Mouse (Mus musculus) R1 (cell line): ENCODE results near the gene Msmb.
"Not testable (repeated sequence)": the region's sequence is repeated elsewhere in the genome, so short reads cannot be mapped to it uniquely, and the experiment has no call there.

Experiments used
- DNase-seq: peaks from one replicate; pipeline ENCODE4 v3.0.0-alpha.2; 2018; ENCODE audit warnings: low read depth, low spot score

Gene Msmb

DNA sequence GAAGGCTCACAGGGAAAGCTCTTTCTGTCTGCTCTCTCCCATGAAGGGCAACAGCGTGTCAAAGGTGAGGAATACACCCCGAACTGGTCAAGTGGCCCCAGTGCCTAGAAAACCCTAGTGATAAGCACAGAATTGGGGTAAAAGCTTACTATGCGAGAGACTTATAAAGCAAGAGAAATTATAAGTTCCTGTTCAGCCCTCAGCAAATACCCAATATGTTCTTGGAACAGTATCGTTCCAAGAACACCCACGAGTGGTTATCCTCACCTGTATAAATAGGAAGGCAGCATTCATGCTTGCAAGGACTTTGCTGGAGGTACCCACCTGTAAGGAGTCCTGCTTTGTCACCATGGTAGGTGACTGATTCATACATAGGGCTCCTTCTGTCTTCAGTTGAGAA is at the start of gene Msmb:
TSS of gene Msmb (plus strand) at position 301 of the 400 bp plus-strand sequence.
- DNase-seq: no peak

DNA sequence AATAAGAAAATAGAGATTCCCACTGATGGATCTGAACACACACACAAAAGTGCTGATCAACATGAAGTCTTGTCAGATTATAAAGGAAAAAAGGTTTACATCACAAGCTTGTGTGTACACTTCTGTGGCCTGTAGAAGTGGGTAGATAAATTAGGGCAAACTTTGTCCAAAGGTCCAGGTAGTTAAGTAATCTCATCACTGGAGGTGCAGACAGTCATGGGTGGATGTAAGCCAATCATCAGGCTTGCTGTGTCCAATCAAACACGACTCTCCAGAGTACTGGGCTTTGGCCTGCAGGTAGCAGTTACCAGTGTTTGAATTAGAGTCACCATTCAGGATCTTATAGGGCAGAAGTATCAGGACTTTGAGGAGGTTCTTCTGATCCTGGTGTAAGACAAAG is 48.8 kb upstream of the Msmb start:
- DNase-seq: no peak

DNA sequence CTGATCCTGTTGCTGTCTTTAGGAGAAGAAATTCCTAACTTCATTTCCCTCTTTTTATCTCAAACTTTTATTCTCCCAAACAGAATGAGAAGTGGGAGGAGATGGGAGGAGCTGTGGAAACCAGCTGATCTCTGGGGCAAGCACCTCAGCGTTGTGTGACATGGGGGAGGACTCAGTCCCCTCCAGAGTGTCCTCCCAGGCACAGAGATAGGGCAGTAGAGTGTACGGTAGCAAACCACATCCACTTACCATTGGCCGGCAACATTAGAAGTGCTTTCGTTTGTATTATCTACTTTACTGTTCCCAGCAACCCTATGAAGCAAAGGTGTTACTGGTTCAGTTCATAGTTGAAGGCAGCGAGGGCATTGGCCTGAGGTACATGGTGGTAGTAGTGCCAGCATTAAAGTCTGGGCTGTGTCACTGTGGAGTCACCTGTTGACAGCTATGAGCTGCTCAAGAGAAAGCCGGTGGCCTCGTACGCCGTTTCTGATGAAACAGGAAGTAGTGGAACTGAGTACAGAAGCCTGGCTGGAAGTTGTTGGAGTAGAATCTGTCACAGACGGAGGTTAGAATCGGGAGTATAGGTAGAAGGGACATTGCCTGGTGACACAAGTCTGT is 48.2 kb upstream of the Msmb start:
- no peak for DNase-seq

- no peak for DNase-seq
Measured at GRCm38 (mm10) chr14:32095646-32096045, 46.2 kb upstream of the Msmb start.

GRCm38 (mm10) chr14:32096740-32097139 is 45.1 kb upstream of the Msmb start:
- DNase-seq: no peak

DNA sequence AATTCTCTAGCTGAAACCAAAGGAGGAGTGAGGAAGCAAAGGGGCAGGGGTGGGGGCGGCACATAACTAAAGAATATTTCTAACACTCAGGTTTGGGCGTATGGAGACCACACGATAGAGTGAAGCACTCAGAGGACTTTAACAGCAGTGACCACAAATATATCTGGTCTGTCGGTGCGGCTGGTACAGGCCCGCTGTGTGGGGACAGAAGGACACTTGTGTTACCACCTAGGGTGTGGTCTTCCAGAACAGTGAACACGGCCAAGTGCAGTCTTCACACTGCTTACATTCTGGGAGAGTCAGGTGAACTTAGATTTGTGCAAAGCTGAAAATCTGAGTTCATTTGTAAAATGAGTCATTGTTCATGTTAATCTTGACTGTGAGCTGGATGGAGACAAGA is 44.1 kb upstream of the Msmb start:
- DNase-seq: no peak

DNA sequence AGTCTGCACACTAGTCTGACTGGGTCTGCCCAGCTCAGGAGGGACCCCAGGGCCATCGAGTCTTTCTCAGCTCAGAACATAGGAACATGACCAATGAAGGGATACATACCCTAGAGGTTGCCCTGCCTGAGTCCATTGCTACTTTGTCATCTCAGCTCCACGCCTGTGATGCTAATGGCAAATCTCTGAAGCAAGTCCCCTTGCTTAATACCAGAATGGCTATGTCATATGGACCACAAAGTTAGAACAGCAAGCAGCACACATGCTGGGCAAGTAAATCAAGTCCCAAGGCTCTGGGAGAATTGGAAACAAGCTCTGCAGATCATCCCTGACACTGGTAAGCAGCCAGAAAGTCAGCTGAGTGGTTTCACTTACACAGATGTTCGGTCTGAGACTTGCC is 42.9 kb upstream of the Msmb start:
- no peak for DNase-seq

DNA sequence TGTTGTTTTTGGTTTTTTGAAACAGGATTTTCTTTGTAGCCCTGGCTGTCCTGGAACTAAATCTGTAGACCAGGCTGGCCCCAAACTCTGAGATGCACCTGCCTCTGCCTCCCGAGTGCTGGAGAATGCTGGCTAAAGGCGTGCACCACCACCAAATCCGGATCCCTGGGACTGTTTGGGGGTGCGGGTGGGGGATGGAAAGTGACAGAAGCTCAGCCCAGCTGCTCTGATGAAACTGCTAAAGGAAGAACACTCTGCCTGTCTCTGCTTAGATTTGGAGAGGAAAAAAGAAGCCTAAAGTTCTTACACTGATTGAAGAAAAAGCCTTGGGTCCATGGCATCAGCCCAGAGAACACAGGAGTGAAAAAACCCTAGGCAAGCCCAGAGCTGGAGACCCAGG is 38.3 kb upstream of the Msmb start:
- no peak for DNase-seq

- peak; percentile 41 for DNase-seq
Measured at GRCm38 (mm10) chr14:32105663-32106062, 36.2 kb upstream of the Msmb start.

GRCm38 (mm10) chr14:32106911-32107310 is 34.9 kb upstream of the Msmb start:
- DNase-seq: peak; percentile 71

- not testable (repeated sequence) for DNase-seq
Measured at GRCm38 (mm10) chr14:32112124-32112523, 29.7 kb upstream of the Msmb start.

- DNase-seq: no peak
Measured at GRCm38 (mm10) chr14:32120940-32121919, 20.6 kb upstream of the Msmb start.

GRCm38 (mm10) chr14:32121920-32122315 is 19.9 kb upstream of the Msmb start:
- peak; percentile 86 for DNase-seq

- peak; percentile 98 for DNase-seq
Measured at GRCm38 (mm10) chr14:32124261-32124660, 17.6 kb upstream of the Msmb start.

DNA sequence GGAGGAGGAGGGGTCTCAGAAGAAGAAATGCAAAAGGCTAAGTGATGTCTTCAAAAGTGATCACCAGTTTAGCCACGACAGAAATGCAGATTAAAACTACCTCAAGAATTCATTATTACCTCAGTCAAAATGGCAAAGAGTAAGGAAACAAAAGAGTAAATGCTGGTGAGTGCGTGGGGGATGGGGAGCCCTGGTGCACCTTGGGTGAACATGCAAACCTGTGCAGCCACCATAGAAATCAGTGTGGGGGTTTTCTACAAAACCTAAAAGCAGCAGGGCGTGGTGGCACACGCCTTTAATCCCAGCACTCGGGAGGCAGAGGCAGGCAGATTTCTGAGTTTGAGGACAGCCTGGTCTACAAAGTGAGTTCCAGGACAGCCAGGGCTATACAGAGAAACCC is 16.6 kb upstream of the Msmb start:
- DNase-seq: peak; percentile 92

GRCm38 (mm10) chr14:32128409-32128808 is 13.4 kb upstream of the Msmb start:
- no peak for DNase-seq

DNA sequence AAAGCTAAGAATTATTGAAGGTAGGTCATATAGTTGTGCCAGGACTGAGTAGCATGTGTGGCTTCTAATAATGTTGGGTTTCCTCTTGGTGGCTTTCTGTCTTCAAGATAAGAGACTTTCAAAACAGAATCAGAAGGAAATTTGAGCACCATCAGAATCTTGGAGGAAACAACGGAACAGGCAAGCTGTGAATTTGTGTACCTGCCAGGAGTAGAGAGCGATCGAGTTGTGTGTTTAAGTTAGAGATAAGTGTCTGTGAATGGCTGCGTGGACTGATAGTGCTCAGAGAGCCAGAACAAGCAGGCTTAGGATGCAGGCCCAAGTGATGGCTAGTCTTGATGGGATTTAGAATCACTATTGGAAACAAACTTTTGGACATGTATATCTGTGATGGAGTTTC is 10.0 kb upstream of the Msmb start:
- DNase-seq: no peak

DNA sequence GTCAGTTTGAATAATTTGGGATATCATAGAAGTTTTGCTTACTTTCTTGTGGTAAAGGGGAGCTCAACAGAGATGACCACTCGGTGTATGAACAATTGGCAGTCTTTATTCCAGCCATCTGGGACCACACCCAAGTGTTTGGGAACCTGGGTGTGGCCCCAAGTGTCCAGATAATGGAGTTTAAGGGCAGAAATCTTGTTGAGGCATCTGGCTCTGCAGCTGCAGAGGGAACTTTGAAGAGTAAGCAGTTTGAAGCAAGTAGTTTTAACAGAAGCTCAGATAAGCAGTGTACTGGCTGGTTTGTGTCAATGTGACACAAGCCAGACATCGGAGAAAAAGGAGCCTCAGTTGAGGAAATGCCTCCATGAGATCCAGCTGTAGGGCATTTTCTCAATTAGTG is 7.5 kb upstream of the Msmb start:
- peak; percentile 41 for DNase-seq

DNA sequence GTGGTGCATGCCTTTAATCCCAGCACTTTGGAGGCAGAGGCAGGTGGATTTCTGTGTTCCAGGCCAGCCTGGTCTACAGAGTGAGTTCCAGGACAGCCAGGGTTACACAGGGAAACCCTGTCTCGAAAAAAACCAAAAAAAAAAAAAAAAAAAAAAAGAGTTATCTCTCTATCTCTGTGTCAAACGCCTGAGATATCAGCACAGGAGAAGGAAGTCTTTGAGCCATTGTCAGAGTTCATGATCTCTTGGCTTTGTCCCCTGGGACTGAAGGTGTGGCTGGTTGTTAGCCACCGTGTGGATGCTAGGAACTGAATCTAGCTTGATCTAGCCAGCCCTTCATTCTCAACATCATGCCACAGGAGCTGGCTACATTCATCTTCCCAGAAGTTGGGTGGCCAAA is 5.4 kb upstream of the Msmb start:
- not testable (repeated sequence) for DNase-seq

GRCm38 (mm10) chr14:32140359-32140965 is 1.4 kb upstream of the Msmb start:
- peak; percentile 65 for DNase-seq

GRCm38 (mm10) chr14:32144734-32145133 is 2.9 kb downstream of the Msmb start:
- DNase-seq: no peak

DNA sequence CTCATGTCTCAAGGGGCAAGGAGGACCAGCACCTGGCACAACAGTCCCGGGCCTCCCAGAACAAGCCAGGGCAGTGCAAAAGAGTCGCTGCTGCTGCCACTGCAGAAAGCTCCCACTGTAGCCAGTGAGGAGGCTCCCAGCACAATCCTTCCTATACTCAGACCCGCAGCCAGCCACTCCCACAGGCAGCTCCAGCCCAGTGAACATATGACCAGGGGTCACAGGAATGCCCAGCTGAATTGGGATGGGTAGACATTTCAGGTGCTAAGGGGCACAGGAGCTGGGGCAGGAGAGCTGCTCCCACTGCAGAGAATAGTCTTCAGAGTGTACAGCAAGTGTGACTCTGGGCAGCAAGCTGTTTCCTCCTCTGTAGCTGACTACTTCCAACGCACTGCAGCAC is 3.6 kb downstream of the Msmb start:
- no peak for DNase-seq
